Mouse (Mus musculus): ENCODE measurements around the gene Lmbrd1.
"Not testable (repeated sequence)": the region's sequence is repeated elsewhere in the genome, so short reads cannot be mapped to it uniquely, and the experiment has no call there.

The Lmbrd1 gene

DNA sequence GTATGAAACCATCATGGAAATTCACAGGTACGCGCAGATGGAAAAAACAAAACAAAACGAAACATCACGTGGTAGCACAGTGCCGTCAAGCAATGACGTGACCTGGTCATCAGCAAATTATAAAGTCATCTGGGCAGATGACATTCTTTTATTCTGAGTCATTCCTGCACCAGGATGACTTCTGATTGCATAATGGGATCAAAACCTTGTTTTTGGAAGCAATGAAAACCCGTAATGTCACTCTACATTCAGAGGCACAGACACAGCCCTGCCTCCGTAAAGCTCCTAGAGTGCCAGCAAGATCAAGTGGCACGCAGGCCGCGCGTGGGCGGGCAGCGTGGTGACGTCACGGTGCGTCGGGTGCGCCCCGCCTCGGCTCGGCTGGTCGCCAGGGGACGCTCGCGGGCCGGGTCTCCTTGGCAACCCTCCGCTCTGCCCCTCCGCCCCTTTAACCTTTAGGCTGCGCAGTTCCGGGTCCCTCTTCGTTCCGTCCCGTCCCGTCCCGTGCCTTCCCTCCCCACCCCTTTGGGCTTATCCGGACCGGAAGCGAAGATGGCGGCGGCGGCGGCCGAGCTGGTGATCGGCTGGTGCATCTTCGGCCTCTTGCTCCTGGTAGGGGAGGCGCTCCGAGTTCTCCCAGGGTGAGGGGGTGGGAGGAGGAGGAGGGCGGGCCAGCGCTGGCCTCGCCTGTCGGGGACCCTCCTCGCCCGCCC is at the start of gene Lmbrd1:
Lmbrd1 (plus strand) TSS at position 426 of the 713 bp plus-strand sequence.
- DNase-seq (ENCODE audit: extremely low read depth, low read depth, low spot score), result peak; percentile 40

DNA sequence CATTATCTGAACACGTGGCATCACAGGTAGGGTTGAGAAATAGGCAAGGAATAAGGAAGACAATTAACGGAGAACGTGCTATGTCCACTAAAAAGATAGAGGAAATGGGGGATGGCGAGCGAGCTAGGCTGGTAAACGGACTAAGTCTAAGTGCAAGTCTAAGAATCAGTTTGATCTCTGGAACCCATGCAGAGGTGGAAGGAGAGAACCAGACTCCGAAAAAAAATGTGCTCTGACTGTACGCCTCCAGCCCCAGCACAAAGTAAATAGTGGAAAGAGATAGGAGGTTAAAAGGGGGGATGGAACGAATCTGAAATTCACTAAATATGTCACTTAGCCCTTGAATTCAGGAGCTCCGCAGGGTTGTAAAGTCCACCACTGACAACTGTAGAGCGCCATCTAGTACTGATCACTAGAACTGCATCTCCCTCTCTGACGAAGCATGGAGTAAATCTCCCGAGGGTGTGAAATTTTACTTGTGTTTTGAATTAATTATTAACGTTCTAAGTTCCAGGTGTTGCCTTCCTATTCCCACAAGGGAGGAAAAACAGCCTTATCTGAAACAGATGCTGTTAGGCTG is 44.8 kb upstream of the Lmbrd1 start:
- no peak for DNase-seq (ENCODE audit: extremely low read depth, low read depth, low spot score)

DNA sequence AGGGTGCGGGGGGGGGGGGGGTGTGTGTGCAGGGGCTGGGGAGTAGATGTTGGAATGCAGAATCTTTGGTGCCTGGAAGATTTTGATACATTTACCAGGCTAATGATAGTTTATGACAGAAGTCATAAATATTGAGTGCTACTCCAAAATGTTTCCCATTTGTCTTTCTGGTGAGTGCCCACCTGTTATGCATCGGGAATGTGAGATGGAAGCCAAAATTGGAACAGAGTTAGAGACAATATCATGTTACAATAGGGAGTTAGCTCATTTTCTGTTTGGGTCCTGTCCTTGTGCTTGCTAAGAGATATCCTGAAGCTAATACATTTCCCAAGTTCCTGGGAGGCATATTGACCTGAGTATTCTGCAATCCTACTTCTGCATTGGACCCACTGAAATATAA is 28.3 kb upstream of the Lmbrd1 start:
- DNase-seq (ENCODE audit: extremely low read depth, low read depth, low spot score), result no peak

DNA sequence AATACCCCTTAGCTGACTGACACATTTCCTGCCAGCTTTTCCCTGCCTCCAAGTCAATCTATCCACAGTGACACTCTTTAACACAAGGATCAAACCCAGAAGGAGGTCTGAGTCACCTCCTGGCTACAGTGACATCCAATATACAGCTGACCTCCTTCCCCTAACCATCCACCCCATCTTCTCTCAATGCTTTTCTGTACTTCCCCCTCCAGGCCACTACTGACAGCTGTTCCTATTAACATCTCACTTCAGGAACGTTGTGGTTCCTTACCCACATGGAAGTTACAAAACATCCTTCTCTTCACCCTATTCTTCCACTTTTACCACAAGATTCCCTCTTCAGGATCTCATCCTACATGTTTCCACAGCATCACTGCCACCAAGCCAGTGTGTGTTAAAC is 18.5 kb upstream of the Lmbrd1 start:
- DNase-seq (ENCODE audit: extremely low read depth, low read depth, low spot score), result no peak

DNA sequence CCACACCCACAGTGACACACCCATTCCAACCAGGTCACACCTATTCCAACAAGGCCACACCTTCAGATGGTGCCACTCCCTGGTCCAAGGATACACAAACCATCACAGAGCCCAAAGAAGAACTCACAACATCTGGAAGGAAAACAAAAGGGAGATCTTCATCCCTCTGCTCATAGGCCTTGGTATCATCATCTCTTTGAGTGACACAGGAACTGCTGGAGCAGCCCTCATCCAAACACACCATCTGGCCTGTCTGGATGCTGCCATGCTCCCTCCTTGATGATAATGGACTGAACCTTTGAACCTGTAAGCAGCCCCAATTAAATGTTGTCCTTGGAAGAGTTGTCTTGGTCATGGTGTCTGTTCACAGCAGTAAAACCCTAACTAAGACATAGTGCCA is 17.8 kb upstream of the Lmbrd1 start:
- not testable (repeated sequence) for DNase-seq (ENCODE audit: extremely low read depth, low read depth, low spot score)

DNA sequence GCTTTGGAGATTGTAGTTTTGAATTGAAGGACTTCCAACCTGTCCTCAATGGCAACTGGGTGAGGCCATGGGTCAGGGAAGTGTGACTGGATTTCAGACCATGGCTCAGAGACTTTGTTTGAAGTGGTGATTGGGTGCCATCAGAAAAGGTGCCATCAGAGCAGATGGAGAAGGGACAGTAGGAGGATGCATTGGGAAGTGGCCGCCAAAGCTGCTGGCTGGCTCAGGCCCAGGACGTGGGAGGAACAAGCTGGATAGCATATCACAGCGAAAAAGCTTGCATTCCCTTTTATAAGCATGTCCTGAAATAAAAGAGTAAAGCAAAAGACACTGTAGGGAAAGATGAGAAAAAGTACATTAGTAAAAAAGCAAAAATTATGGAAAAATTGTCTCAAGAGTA is 16.9 kb upstream of the Lmbrd1 start:
- no peak for DNase-seq (ENCODE audit: extremely low read depth, low read depth, low spot score)

DNA sequence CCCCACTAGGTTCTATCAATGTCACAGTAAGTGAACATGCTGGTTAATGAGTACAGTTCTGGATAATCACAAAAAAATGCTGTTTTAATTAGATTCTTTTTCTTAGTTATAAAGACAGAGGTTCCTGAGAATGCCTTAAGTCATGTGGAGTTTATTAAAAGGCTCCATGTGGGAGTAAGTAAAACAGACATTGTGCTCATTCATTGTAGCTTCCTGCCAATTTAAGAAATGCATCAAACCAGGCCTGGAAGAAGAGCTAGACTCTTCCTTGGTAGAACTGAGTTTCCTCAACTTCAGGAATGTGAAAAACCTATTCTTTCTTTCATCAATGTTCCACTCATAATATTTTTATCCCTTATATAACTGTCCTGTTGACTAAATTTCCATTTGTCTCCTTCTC is 14.3 kb upstream of the Lmbrd1 start:
- DNase-seq (ENCODE audit: extremely low read depth, low read depth, low spot score), result no peak

DNA sequence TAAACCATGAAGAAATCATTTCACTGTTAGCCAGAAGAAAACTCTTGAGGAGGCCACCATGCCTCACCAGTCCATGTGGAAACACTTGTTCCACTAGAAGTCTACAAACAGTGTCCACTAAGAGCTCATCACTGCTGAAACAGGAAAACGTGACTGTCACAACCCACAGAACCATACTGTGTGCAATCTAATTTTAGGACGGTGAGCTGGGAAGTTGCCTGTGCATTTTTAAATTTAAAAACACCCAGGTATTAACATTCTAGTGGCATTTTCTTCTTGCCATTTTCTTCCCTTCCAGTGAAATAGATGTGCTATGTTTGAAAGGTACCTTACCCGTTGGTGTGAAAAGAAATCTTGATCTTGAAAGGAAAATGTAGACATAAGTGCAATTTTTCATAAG is 5.2 kb upstream of the Lmbrd1 start:
- DNase-seq (ENCODE audit: extremely low read depth, low read depth, low spot score), result no peak

DNA sequence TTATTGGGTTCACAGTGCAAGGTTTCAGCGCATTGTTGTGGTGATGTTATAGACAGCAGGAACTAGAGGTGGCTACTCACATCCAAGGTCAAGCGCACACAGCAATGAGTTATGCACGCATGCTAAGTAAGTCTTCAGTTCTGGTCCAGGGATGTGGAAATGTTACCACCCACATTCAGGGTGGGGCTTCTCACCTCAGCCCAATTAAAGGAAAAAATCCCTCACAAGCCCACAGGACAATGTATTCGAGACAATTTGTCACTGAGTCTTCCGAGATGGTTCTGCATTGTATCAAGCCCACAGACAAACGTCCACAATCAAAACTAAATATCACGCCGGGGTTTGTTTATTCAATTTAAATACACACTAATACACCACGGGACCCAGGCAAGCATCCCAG is 724 bp upstream of the Lmbrd1 start:
- no peak for DNase-seq (ENCODE audit: extremely low read depth, low read depth, low spot score)

DNA sequence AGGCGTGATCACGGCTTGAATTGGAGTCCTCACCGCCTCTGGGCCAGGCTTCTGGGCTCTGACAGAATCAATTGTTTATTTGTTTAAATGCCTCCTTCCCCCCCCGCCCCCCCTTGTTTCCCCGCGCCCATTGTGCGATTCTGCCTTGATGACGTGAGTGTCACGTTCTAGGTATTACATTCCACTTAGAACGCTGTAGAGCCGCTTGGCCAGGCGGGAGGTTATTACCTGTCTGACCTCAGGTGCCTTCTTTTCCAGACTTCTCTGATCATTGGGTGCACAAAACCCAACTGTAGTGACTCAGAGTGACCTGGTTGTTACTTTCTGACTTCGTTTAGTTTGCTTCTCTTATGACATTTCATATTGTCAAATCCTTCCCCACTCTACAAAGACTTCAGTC is 641 bp downstream of the Lmbrd1 start:
- DNase-seq (ENCODE audit: extremely low read depth, low read depth, low spot score), result no peak

DNA sequence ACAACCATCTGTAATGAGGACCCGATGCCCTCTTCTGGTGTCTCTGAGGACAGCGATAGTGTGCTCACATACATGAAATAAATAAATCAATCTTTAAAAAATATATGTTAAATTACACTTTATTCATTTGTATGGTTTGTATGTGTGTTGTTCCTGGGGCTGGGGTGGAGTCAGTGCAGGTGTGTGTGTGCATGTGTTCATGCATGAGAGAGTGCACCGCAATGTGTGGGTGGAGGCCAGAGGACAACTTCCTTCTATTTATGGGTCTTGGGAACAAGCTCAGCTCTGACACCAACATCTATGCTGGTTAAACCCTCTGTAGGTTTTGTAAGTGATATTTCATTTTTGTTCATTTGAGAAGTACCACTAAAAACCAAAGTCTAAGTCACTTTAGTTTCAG is 2.6 kb downstream of the Lmbrd1 start:
- no peak for DNase-seq (ENCODE audit: extremely low read depth, low read depth, low spot score)

DNA sequence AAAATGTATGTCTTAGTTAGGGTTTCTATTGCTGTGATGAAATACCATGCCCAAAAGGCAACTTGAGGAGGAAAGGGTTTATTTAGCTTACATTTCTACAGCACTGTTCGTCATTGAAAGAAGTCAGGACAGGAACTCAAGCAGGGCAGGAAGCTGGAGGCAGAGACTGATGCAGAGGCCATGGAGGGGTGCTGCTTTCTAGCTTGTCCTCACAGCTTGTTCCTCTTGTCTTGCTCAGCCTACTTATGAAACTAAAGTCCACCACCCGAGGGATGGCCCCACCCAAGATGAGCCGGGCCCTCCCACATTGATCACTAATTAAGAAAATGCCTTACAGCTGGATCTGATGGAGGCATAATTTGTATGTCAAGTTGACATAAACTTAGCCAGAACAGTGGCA is 3.5 kb downstream of the Lmbrd1 start:
- DNase-seq (ENCODE audit: extremely low read depth, low read depth, low spot score), result no peak

DNA sequence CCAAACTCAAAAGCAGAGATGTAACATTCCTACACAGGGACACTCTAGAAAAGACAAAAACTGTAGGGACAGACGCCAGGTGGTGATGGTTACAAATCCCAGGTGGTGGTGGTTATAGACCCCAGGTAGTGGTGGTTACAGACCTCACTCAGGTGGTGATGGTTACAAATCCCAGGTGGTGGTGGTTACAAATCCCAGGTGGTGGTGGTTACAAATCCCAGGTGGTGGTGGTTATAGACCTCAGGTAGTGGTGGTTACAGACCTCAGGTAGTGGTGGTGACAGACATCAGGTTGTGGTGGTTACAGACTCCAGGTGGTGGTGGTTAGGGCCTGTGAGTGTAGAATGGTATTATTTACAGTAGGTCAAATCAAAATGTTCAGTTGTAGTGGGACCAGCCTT is 5.5 kb downstream of the Lmbrd1 start:
- DNase-seq (ENCODE audit: extremely low read depth, low read depth, low spot score), result no peak

DNA sequence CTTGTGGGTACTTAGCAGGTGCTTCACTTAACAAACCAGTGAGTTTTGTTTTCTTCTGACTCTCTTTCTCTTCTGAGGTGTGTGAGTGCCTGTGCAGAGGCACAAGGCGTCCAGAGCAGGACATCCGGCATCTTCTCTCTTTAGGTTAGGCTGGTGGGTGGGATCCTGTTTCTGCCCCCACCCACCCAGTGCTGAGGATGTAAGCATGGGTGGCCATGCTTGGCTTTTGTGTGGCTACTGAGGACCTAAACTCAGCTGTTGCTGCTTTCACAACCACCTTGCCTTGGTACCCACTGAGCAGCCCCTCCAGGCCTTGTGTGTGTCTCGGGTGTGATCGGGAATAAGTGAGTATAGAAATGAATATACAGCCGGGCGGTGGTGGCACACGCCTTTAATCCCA is 7.2 kb downstream of the Lmbrd1 start:
- no peak for DNase-seq (ENCODE audit: extremely low read depth, low read depth, low spot score)

DNA sequence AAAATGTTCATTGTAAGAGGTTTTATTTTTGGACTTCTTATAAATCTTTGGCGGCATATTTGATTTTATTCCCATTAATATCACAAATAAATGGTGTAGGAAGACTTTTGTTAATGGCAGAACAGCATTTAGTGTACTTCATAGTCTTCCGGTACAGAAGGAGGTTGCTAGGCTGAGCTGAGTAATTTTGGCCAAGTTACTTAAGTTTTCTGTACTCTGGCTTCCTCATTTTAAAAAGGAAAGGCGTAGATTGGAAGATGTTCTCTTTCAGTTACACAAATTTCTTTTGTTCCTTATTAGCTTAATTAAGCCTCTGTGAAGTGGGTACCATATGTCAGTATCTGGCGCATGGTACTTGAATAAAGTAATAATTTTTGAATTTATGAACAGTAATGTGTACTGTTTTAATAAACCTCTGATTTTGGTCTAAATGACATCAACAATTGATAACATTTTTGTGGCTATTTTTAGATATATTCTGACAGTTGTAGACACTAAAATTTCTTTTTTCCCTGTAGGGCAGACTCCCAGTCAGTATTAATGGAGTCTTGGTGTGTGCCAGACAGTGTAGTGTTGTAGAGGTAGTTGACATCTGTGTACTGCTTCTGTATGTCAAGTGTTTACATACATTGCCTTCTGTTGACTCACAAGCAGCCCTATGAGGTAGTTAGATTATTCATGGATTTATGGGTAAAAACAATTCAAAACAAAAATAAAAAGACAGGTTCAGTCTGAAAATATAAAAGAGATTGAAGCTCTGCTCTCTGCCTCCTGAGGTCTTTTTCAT is 8.0 kb downstream of the Lmbrd1 start:
- no peak for DNase-seq (ENCODE audit: extremely low read depth, low read depth, low spot score)

DNA sequence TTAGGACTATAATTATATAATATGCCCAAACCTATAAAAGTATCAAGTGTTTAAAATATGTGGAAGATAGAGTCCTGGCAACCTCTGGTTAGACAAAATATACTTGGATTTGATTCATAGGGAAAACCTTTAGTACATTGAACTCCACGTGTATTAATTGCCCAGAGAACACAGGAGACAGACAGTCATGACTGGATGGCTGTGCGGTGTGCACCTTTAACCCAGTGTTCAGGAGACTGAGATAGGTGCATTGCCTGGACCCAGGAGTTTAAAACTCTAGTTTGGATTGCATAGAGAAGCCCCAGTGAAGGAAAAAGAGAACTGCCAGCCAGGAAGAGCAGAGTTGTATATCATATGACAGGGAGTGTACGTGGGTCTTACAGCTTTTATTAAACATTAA is 19.2 kb downstream of the Lmbrd1 start:
- no peak for DNase-seq (ENCODE audit: extremely low read depth, low read depth, low spot score)

DNA sequence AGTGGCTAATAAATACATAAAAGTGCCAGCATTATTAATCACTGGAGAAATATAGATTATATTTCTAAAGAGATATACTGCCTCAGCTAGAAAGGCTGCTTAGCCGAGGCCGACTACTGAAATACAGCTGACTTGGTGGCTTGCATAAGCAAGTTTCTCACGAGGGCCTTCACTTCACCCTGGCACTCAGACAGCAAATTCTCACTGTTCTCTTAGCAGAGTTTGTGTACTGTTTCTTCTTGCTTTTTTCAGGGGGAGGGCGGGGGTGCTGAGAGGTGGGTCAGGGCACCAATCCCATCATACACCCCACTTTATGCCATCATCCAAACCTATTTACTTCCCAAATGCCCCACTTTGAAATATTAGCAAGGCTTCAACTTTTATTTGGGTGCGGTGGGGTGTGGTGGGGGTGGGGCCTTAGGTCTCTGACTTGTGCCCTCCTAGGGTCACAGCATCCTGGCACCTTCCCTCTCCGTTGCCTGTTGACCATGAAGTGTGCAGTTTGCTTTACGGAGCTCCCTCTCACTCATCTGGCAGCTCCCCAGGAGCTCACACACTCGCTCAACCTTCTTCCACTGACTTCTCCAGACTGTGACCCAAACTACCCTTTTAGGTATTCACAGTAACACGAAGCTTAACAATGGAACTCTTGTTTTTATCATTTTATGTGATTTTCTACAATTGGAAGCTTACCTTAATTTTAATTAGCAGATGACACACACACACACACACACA is 19.9 kb downstream of the Lmbrd1 start:
- no peak for DNase-seq (ENCODE audit: extremely low read depth, low read depth, low spot score)

DNA sequence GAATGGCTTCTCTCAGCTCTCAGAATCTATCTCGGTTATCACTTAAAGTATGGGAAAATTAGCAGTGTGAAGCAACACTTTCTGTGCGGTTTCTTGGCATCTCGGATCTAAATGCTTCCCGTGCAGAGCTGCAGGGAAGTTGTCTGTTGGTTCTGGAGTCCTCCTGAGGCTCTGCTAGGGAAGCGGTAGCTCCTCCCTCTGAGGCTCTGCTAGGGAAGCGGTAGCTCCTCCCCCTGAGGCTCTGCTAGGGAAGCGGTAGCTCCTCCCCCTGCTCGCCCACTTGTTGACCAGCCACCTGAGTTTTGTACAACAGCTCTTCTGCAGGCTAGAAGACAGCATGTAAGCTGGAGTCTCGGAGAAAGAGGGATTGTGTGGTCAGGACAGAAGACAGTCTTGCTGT is 20.9 kb downstream of the Lmbrd1 start:
- DNase-seq (ENCODE audit: extremely low read depth, low read depth, low spot score), result no peak

DNA sequence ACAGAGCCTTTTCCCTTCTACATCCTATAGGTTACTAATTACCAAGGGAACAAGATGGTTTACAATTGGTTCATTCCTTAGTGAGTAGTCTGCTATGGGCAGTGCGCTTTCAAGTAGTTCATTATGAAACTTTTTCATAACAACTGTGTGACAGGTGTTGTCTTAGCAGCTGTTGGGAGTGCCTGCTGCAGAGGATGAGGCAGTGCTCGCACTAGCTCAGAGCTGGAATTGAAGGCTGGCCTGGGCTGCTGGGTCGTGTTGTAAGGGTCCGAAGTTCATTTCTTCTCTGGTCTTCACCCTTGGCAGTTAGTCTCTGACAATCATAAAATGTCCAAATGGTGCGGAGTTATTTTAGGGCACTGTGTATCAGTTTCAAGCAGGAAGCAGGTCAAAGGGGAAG is 21.8 kb downstream of the Lmbrd1 start:
- DNase-seq (ENCODE audit: extremely low read depth, low read depth, low spot score), result no peak

DNA sequence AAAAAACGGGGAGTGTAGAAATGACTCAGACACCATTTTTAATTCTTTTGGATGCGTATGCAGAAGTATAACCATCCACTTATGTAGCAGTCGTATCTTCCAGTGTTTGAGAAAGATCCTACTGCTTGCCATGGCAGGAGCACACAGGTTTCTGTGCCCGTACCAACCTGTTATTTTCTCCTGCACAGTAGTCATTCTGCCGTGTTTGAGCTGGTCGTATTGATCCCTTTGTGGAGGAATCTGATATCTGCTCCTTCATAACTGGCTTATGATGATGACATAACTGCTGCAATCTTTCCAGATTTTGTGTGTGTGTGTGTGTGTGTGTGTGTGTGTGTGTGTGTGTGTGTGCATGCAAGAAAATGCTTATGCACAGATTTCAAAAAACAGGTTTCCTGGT is 25.4 kb downstream of the Lmbrd1 start:
- DNase-seq (ENCODE audit: extremely low read depth, low read depth, low spot score), result no peak

DNA sequence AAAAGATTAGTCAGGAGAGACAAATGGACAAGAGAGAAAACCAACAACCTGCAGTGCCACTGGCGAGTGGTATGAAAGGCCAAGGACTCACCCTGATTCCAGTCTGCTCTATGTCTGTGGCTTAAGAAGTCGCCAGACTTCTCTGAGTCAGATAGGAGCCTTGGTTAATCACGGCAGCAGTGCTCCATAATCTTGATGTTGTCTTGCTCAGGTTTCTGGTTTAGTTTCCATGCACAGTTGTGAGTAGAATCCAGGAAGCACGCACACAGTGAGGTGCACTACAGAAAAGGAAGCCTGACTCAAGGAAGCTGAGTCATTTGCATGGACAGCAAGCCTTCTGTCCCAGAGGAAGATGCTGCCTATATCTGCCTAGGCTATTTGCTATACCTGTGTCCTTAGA is 37.9 kb downstream of the Lmbrd1 start:
- no peak for DNase-seq (ENCODE audit: extremely low read depth, low read depth, low spot score)

DNA sequence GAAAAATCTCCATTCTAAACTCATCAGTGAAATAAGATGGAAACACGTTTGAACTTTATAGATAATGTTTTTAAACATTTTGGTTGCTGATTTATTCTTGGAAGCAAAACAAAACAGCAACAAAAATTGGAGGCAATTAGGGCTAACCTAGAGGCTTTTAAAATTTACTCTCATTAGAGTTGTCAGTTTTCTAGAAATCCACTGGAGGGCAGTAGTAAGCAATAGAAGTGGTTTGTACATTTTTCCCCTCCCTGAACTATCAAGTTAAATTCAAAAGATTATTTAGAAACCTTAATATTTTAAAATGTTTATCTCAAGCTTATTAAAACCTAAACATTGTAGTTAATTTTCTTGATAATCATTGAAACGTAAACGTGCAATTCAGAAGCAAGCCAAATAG is 41.2 kb downstream of the Lmbrd1 start:
- DNase-seq (ENCODE audit: extremely low read depth, low read depth, low spot score), result no peak

All from fat pad, adult 2 months (tissue).